Mouse (Mus musculus): Measurements from ENCODE around the gene Eftud2. TPM values are rescaled to one million over a fixed set of nuclear protein-coding genes. Genes with fewer than 3 reads are reported as not detected.

The Eftud2 gene
- total and polyA plus RNA-seq, 2 experiments from 2014 or later = 70.8 to 104 TPM

- Histone ChIP-seq H3K27ac (no peak overlapping the region), H3K4me3 (ENCODE audit: low read length) (no peak overlapping the region), H3K27me3 (ENCODE audit: insufficient read depth, low read length) (no peaks in the 10 kb centered on the region), H3K4me1 (ENCODE audit: insufficient read depth, low read length) (peaks cover 6% of the 10 kb centered on the region; the same call in 1 of the 2 replicates), H3K9ac (replicated peaks; ENCODE audit: low read length) (no peak overlapping the region), H3K36me3 (ENCODE audit: insufficient read depth, low read length) (no peaks in the 10 kb centered on the region), H3K4me2 (ENCODE audit: low read depth, low read length) (no peak overlapping the region), H3K9me3 (ENCODE audit: low read length) (no peaks in the 10 kb centered on the region)
- no peak for DNase-seq (ENCODE audit: low spot score)
- ATAC-seq = no peak
- peak; percentile 31 for TF ChIP-seq CTCF (IDR thresholded peaks at IDR 0.05; ENCODE audit: low read depth)
These were observed 65.9 kb downstream of the Eftud2 start for GRCm38 (mm10) chr11:102814881-102815280.

- H3K27me3 ChIP-seq (ENCODE audit: insufficient read depth, low read length) = no peaks in the 10 kb centered on the region
- no peak for ATAC-seq
- H3K4me2 ChIP-seq (ENCODE audit: low read depth, low read length) = no peak overlapping the region
- no peaks in the 10 kb centered on the region for H3K4me1 ChIP-seq (ENCODE audit: insufficient read depth, low read length)
- no peak overlapping the region for H3K9ac ChIP-seq (replicated peaks; ENCODE audit: low read length)
- H3K27ac ChIP-seq = no peak overlapping the region
- TF ChIP-seq CTCF (IDR thresholded peaks at IDR 0.05; ENCODE audit: low read depth) = no peak
- H3K4me3 ChIP-seq (ENCODE audit: low read length) = no peak overlapping the region
- WGBS = 46% methylated on average over 4 of the region's 4 CpGs
- no peaks in the 10 kb centered on the region for H3K9me3 ChIP-seq (ENCODE audit: low read length)
- peak; percentile 50 for DNase-seq (ENCODE audit: low spot score)
- H3K36me3 ChIP-seq (ENCODE audit: insufficient read depth, low read length) = no peaks in the 10 kb centered on the region
These were observed 69.9 kb downstream of the Eftud2 start for GRCm38 (mm10) chr11:102810721-102811485.

DNA sequence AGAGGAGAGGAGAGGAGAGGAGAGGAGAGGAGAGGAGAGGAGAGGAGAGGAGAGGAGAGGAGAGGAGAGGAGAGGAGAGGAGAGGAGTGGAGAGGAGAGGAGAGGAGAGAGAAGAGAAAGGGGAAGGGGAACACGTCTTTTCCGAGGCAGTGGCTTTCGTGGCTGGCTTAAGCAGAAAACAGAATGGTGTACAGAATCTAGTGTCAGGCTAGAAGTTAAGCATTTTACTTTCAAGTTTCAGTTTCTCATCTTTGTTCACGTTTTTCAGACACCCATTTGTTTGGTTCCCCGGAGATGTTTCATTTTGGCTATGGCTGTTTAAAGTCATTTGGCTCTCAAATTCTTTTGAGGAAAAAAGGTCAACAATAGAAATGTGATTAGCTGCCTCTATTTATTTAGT lies 72.5 kb downstream of the Eftud2 start:
- no peak overlapping the region for H3K9ac ChIP-seq (replicated peaks; ENCODE audit: low read length)
- no peak overlapping the region for H3K27ac ChIP-seq
- H3K9me3 ChIP-seq (ENCODE audit: low read length) = no peaks in the 10 kb centered on the region
- no peaks in the 10 kb centered on the region for H3K27me3 ChIP-seq (ENCODE audit: insufficient read depth, low read length)
- H3K36me3 ChIP-seq (ENCODE audit: insufficient read depth, low read length) = no peaks in the 10 kb centered on the region
- no peak overlapping the region for H3K4me3 ChIP-seq (ENCODE audit: low read length)
- H3K4me1 ChIP-seq (ENCODE audit: insufficient read depth, low read length) = no peaks in the 10 kb centered on the region
- no peak for TF ChIP-seq CTCF (IDR thresholded peaks at IDR 0.05; ENCODE audit: low read depth)
- ATAC-seq (no peak), DNase-seq (ENCODE audit: low spot score) (no peak)
- H3K4me2 ChIP-seq (ENCODE audit: low read depth, low read length) = no peak overlapping the region
- WGBS = 71% methylated on average over 5 of the region's 5 CpGs

DNA sequence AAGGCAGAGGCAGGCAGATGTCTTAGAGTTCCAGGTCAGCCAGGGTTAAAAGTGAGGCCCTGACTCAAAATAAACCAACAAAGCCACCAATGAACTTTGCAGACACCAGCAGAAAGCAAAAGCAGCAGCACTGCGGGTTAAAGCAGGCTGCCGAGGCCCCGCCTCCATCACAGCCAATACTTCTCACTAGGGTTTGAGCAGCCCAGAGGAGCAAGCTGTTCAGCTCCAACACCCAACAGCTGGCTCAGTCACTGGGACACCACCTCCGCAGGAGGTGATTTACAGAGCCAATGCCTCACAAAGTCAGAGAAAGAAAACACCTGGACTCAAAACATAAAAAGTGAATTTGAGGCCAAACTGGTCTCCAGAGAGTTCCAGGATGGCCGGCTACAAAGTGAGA lies 77.3 kb downstream of the Eftud2 start:
- no peak for TF ChIP-seq CTCF (IDR thresholded peaks at IDR 0.05; ENCODE audit: low read depth)
- H3K27ac ChIP-seq = no peak overlapping the region
- WGBS = 81% methylated on average over 5 of the region's 5 CpGs

DNA sequence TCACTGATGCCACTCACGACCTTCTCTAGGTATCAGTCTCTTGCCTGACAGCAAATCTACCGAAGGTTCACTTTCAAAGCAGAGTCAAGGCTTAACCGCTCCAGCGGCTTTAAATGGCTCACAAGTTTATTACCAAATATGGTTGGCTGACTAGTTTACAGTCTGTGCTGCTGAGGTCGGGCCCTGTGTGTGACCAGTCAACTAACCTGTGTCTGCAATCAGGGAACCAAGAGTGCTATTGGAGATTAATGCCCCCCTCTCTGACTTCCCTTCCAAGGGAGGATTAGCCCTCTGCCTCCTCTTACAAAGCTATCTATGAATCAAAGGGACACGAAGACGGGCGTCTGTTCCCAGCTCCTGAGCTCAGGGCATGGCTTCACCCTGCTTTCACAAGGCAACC lies 86.6 kb downstream of the Eftud2 start:
- Histone ChIP-seq H3K27ac (no peak overlapping the region), H3K4me1 (ENCODE audit: insufficient read depth, low read length) (no peaks in the 10 kb centered on the region), H3K36me3 (ENCODE audit: insufficient read depth, low read length) (no peaks in the 10 kb centered on the region), H3K4me3 (ENCODE audit: low read length) (no peak overlapping the region), H3K9me3 (ENCODE audit: low read length) (no peaks in the 10 kb centered on the region), H3K4me2 (ENCODE audit: low read depth, low read length) (no peak overlapping the region), H3K9ac (replicated peaks; ENCODE audit: low read length) (no peak overlapping the region), H3K27me3 (ENCODE audit: insufficient read depth, low read length) (no peaks in the 10 kb centered on the region)
- no peak for DNase-seq (ENCODE audit: low spot score)
- WGBS = 68% methylated on average over 8 of the region's 8 CpGs
- no peak for TF ChIP-seq CTCF (IDR thresholded peaks at IDR 0.05; ENCODE audit: low read depth)
- no peak for ATAC-seq

More for the DNA sequence above, 77.3 kb downstream of the Eftud2 start:
- Histone ChIP-seq H3K27me3 (ENCODE audit: insufficient read depth, low read length) (no peaks in the 10 kb centered on the region), H3K4me2 (ENCODE audit: low read depth, low read length) (no peak overlapping the region), H3K9ac (replicated peaks; ENCODE audit: low read length) (no peak overlapping the region), H3K36me3 (ENCODE audit: insufficient read depth, low read length) (peaks cover 14% of the 10 kb centered on the region; the same call in 1 of the 2 replicates), H3K4me1 (ENCODE audit: insufficient read depth, low read length) (no peaks in the 10 kb centered on the region), H3K4me3 (ENCODE audit: low read length) (no peak overlapping the region), H3K9me3 (ENCODE audit: low read length) (no peaks in the 10 kb centered on the region)
- ATAC-seq = no peak
- no peak for DNase-seq (ENCODE audit: low spot score)

DNA sequence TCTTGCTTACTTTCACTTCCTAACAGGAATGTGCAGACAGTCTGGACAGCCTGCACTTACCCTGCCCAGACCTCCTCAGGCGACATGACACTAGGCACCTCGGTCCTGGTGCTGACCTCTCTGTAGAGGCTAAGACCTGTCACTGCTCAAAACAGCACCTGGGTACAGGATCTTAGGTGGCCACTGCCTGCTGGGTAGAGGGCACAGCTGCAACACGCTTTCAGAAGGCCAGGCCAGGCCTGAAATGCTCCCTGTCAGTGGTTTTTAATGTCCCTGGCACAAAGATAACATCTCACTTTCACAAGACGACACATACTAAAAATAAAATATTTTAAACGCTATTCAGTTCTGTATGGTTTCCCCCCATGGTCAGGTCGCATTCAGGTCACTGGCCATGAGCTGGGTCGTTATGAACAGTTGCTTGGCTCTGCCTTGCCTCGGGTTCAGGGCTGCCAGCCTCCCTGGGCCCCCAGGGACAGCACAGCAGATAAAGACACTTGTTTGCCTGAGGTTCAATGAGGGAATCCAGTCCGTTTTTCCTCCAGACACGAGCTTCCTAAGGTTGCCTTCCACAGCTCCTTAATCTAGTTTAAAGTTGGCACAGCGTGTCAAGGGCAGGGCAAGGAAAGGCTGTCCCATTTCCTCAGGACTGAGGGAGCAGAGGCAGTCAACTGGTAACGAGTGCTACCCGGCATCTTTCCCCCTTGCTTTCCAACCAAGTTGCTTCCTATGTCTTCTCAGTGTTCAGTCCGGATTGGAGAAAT lies 88.9 kb downstream of the Eftud2 start:
- DNase-seq (ENCODE audit: low spot score) = no peak
- 56% methylated on average over 14 of the region's 14 CpGs for WGBS
- TF ChIP-seq CTCF (IDR thresholded peaks at IDR 0.05; ENCODE audit: low read depth) = no peak

More for the DNA sequence above, 88.9 kb downstream of the Eftud2 start:
- Histone ChIP-seq H3K4me2 (ENCODE audit: low read depth, low read length) (no peak overlapping the region), H3K27ac (peak overlapping the region; percentile 9; the same call in 1 of the 2 replicates), H3K27me3 (ENCODE audit: insufficient read depth, low read length) (no peaks in the 10 kb centered on the region), H3K4me1 (ENCODE audit: insufficient read depth, low read length) (no peaks in the 10 kb centered on the region), H3K4me3 (ENCODE audit: low read length) (no peak overlapping the region), H3K9me3 (ENCODE audit: low read length) (no peaks in the 10 kb centered on the region), H3K9ac (replicated peaks; ENCODE audit: low read length) (no peak overlapping the region), H3K36me3 (ENCODE audit: insufficient read depth, low read length) (no peaks in the 10 kb centered on the region)
- ATAC-seq = no peak

Other genes with a start within 250 kb of the Eftud2 start
- gene Meioc, start 217.3 kb downstream of the Eftud2 start, total RNA-seq (2014; rRNA removed) = 0.65 TPM in 1 of 2 replicates, not detected in the other
- gene Meioc, start 217.3 kb downstream of the Eftud2 start, polyA plus RNA-seq (2015; fragmentation: Nextera tagmentation; extraction: Ambion mirVana) = 0.24 and 0.32 TPM in 2 replicates
- gene Ccdc43, start 183.2 kb downstream of the Eftud2 start, total RNA-seq (2014; rRNA removed) = 16.6 and 22.5 TPM in 2 replicates
- 28.1 and 30.7 TPM in 2 replicates for gene Ccdc43, start 183.2 kb downstream of the Eftud2 start, polyA plus RNA-seq (2015; fragmentation: Nextera tagmentation; extraction: Ambion mirVana)
- 33.1 and 34.5 TPM in 2 replicates for gene Adam11, start 119.5 kb downstream of the Eftud2 start, total RNA-seq (2014; rRNA removed)
- 17.2 and 17.8 TPM in 2 replicates for gene Adam11, start 119.5 kb downstream of the Eftud2 start, polyA plus RNA-seq (2015; fragmentation: Nextera tagmentation; extraction: Ambion mirVana)
- gene Gjc1, start 61.3 kb downstream of the Eftud2 start, total RNA-seq (2014; rRNA removed) = 13.2 and 18.0 TPM in 2 replicates
- 21.3 and 24.1 TPM in 2 replicates for gene Gjc1, start 61.3 kb downstream of the Eftud2 start, polyA plus RNA-seq (2015; fragmentation: Nextera tagmentation; extraction: Ambion mirVana)
- 12.4 and 15.8 TPM in 2 replicates for gene Higd1b, start 45.1 kb downstream of the Eftud2 start, total RNA-seq (2014; rRNA removed)
- 14.5 and 15.0 TPM in 2 replicates for gene Higd1b, start 45.1 kb downstream of the Eftud2 start, polyA plus RNA-seq (2015; fragmentation: Nextera tagmentation; extraction: Ambion mirVana)
- 0.25 and 0.31 TPM in 2 replicates for gene Ccdc103, start 219 bp upstream of the Eftud2 start, total RNA-seq (2014; rRNA removed)
- gene Ccdc103, start 219 bp upstream of the Eftud2 start, polyA plus RNA-seq (2015; fragmentation: Nextera tagmentation; extraction: Ambion mirVana) = 2.2 and 2.4 TPM in 2 replicates
- gene Fam187a, start 4.2 kb upstream of the Eftud2 start, total RNA-seq (2014; rRNA removed) = not detected in 2 replicates
- gene Fam187a, start 4.2 kb upstream of the Eftud2 start, polyA plus RNA-seq (2015; fragmentation: Nextera tagmentation; extraction: Ambion mirVana) = not detected in 2 replicates
- gene Gfap, start 19.9 kb upstream of the Eftud2 start, total RNA-seq (2014; rRNA removed) = 79.1 and 105 TPM in 2 replicates
- 74.4 and 89.2 TPM in 2 replicates for gene Gfap, start 19.9 kb upstream of the Eftud2 start, polyA plus RNA-seq (2015; fragmentation: Nextera tagmentation; extraction: Ambion mirVana)
- gene Kif18b, start 44.1 kb upstream of the Eftud2 start, total RNA-seq (2014; rRNA removed) = 9.2 and 11.7 TPM in 2 replicates
- 1.9 and 2.1 TPM in 2 replicates for gene Kif18b, start 44.1 kb upstream of the Eftud2 start, polyA plus RNA-seq (2015; fragmentation: Nextera tagmentation; extraction: Ambion mirVana)
- gene C1ql1, start 65.7 kb upstream of the Eftud2 start, total RNA-seq (2014; rRNA removed) = 61.0 and 65.6 TPM in 2 replicates
- 16.9 and 18.9 TPM in 2 replicates for gene C1ql1, start 65.7 kb upstream of the Eftud2 start, polyA plus RNA-seq (2015; fragmentation: Nextera tagmentation; extraction: Ambion mirVana)
- 61.0 and 71.5 TPM in 2 replicates for gene Nmt1, start 147.2 kb upstream of the Eftud2 start, total RNA-seq (2014; rRNA removed)
- gene Nmt1, start 147.2 kb upstream of the Eftud2 start, polyA plus RNA-seq (2015; fragmentation: Nextera tagmentation; extraction: Ambion mirVana) = 39.8 and 45.3 TPM in 2 replicates
- gene Dcakd, start 147.3 kb upstream of the Eftud2 start, total RNA-seq (2014; rRNA removed) = 176 and 187 TPM in 2 replicates
- 138 and 149 TPM in 2 replicates for gene Dcakd, start 147.3 kb upstream of the Eftud2 start, polyA plus RNA-seq (2015; fragmentation: Nextera tagmentation; extraction: Ambion mirVana)
- gene Plcd3, start 220.7 kb upstream of the Eftud2 start, total RNA-seq (2014; rRNA removed) = 9.4 and 13.8 TPM in 2 replicates
- gene Plcd3, start 220.7 kb upstream of the Eftud2 start, polyA plus RNA-seq (2015; fragmentation: Nextera tagmentation; extraction: Ambion mirVana) = 3.9 and 4.8 TPM in 2 replicates
- 13.2 and 19.0 TPM in 2 replicates for gene Acbd4, start 220.7 kb upstream of the Eftud2 start, total RNA-seq (2014; rRNA removed)
- gene Acbd4, start 220.7 kb upstream of the Eftud2 start, polyA plus RNA-seq (2015; fragmentation: Nextera tagmentation; extraction: Ambion mirVana) = 18.5 and 20.8 TPM in 2 replicates
- 15.1 and 15.8 TPM in 2 replicates for gene Hexim1, start 235.2 kb upstream of the Eftud2 start, total RNA-seq (2014; rRNA removed)
- gene Hexim1, start 235.2 kb upstream of the Eftud2 start, polyA plus RNA-seq (2015; fragmentation: Nextera tagmentation; extraction: Ambion mirVana) = 4.4 and 5.1 TPM in 2 replicates